Mouse (Mus musculus): ENCODE data around the gene Gm43552.
A peak's percentile ranks its signal among the peaks of the same experiment; 100 is the strongest.
"Not testable (repeated sequence)": the region's sequence is repeated elsewhere in the genome, so short reads cannot be mapped to it uniquely, and the experiment has no call there.

Gm43552 gene

DNA sequence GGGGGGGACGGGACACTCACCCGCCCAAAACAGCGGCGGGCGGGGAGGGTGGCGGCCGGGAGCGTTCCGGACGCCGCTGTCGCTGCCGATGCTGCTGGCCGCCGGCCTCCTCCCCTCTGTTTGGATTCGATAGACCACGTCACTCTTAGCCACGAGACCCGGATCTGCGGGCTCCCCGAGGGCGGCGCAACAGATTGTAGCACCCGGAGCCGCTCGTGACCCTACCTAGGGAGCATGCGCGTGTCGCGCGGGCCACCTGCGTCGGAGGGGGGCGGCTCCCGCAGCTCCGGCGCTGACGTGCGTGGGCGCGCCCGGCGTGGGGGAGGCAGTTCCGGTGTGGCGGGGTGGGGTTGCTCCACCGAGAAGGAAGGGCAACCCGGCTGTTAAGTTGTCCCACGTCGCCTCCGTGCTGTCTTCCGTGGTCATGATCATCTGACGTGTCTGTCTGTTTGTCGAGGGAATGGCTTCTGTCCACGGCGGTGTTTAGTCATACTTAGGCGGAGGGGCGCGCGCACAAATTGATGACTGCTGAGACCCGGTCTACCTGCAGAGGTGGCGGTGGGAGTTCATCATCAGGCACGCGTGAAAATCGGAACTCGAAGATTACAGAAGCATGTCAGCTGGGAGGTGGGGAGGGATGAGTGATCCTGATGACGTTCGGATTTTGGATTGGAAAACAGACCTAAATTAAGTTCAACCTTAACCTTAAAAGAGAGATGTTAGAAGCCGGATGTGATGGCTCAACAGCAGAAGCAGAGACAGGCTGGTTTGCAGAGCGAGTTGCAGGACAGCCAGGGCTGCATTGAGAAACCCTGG is at the start of gene Gm43552:
Gene Gm43552 (minus strand): TSS at position 118 of the 816 bp plus-strand sequence.
- peak; percentile 97 to 98 for DNase-seq (ENCODE audit: low spot score in 2 of 2)

- DNase-seq (ENCODE audit: low spot score in 2 of 2): no peak
These were observed 49.3 kb upstream of the Gm43552 start for GRCm38 (mm10) chr5:65541889-65542288.

GRCm38 (mm10) chr5:65539786-65540185 is 47.2 kb upstream of the Gm43552 start:
- no peak for DNase-seq (ENCODE audit: low spot score in 2 of 2)

DNA sequence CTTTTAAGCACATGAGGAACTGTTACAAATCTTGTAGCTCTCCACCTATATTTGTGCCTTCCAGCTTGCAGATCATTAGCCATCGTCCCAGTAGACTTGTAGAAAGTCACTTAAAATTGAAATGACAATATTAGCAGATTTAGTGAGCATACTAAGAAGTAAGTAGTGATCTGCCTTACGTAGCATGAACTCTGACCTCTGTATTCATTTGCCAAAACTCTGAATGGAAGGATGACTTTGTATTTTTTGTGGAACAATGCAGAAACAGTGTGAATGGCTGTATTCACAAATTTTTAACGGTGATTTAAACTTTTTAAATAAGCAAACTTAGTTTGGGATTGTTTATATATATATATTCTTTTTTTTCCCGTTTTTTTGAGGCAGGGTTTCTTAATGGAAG is 46.2 kb upstream of the Gm43552 start:
- DNase-seq (ENCODE audit: low spot score in 2 of 2): no peak

GRCm38 (mm10) chr5:65538121-65538520 is 45.5 kb upstream of the Gm43552 start:
- DNase-seq (ENCODE audit: low spot score in 2 of 2): no peak

DNA sequence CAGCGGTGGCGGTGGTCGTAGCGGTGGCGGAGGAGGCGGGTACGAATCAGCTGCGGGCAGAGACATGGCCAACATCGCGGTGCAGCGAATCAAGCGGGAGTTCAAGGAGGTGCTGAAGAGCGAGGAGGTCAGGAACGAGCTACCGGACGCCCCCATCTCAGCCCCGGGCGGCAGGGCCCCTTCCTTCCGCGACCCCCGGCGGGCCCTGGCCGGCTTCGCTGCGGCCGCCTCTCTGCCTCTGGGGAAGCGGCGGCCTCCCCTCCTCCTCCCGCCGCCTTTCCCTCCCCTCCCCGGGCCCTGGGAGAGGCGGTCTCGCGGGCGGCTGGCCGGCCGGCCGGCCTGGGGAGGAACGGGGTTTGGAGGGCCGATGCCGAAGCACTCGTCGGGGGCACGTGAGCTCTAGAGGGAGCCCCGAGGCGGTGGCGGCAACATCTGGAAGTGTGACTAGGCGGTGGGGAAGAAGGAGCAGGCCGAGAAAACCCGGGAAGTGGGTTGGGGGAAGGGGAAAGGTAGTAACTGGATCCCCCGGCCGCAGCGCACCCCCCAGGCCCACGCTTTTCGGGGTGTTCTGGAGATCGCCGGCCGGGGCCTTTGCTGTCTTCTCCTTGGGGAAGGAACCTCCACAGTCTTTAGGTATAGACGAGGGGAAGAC is 44.9 kb upstream of the Gm43552 start:
- peak; percentile 49 to 55 for DNase-seq (ENCODE audit: low spot score in 2 of 2)

- DNase-seq (ENCODE audit: low spot score in 2 of 2): peak; percentile 95 to 96
These were observed 44.3 kb upstream of the Gm43552 start, which contains the start of the genes Smim14 and Ube2k for GRCm38 (mm10) chr5:65536751-65537419. Smim14 (minus strand) TSS chr5:65537184. Ube2k (plus strand) TSS chr5:65537233.

- DNase-seq (ENCODE audit: low spot score in 2 of 2): not testable (repeated sequence)
These were observed 43.4 kb upstream of the Gm43552 start for GRCm38 (mm10) chr5:65536068-65536465.

DNA sequence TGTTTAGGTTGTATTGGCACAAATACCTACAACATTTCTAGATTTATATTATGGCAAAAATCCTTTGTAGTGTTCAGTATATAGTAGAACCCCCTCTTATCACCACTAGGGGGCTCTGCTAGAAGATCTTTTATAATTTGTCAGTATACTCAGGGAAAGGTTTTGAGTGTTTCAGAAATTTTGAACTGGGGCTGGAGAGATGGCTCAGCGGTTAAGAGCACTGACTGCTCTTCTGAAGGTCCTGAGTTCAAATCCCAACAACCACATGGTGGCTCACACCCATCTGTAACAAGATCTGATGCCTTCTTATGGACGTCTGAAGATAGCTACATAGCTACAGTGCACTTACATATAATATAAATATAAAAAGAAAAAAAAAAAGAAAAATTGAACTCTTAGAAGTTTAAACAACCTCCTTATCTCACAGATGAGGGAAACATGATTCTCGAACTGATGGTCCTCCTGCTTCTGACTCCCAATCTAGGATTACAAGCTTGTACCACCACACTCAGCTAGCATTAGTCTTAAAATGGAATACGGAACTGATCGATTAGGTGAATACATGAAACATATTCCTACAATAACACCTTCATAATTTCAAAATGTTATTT is 42.9 kb upstream of the Gm43552 start:
- no peak for DNase-seq (ENCODE audit: low spot score in 2 of 2)

GRCm38 (mm10) chr5:65534496-65534895 is 41.9 kb upstream of the Gm43552 start:
- DNase-seq (ENCODE audit: low spot score in 2 of 2): no peak

- DNase-seq (ENCODE audit: low spot score in 2 of 2): no peak
These were observed 38.6 kb upstream of the Gm43552 start for GRCm38 (mm10) chr5:65531283-65531682.

DNA sequence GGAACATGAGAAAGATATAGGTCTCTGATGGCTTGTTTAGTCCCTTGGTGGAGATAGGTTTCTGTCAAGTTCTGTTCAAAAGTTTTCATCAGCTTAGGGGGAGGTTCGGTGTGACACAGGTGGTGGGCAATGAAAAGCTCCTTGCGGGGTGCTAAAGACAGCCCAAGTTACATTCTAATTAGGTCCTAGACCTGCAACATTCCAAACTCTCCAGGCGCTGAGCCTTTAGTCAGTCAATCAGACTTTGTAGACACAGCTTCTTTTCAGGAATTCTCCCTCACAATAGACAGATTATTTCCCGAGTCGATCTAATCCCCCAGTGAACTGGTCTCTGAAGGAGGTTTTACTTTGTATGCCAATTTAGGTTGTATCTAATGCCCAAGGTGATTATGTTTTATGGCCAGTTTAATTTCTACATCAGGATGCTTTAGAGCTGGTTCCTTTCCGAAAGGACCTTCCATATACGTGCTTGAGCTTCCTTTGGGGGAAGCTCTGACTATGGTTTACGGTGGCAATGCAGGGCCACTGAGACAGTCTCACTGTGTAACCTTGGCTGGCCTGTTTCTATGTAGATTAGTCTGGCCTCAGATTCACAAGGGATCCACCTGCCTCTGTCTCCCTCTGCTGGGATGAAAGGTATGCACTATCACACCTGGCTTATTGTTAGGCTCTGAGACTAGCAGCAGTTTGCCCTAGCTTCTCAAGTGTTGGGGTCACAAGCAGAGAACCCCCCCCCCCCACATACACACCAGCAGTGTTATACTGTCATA is 33.2 kb upstream of the Gm43552 start:
- no peak for DNase-seq (ENCODE audit: low spot score in 2 of 2)

GRCm38 (mm10) chr5:65524831-65525230 is 32.2 kb upstream of the Gm43552 start:
- no peak for DNase-seq (ENCODE audit: low spot score in 2 of 2)

DNA sequence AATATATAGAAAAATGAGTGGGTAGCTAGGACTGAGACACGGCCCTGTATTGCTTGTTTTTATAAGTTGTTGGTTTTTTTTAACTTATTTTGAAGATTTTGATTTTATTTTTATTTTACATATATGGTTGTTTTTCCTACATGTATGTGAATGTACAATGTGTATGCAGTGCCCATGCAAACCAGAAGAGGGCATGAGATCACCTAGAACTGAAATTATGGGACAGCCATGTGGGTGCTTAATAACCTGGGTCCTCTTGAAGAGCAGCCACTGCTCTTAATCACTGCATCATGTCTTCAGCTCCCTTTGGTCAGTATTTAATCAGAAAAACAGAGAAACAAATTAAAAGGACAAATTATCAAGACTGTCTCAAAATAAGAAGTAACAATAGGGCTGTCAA is 29.2 kb upstream of the Gm43552 start:
- no peak for DNase-seq (ENCODE audit: low spot score in 2 of 2)

DNA sequence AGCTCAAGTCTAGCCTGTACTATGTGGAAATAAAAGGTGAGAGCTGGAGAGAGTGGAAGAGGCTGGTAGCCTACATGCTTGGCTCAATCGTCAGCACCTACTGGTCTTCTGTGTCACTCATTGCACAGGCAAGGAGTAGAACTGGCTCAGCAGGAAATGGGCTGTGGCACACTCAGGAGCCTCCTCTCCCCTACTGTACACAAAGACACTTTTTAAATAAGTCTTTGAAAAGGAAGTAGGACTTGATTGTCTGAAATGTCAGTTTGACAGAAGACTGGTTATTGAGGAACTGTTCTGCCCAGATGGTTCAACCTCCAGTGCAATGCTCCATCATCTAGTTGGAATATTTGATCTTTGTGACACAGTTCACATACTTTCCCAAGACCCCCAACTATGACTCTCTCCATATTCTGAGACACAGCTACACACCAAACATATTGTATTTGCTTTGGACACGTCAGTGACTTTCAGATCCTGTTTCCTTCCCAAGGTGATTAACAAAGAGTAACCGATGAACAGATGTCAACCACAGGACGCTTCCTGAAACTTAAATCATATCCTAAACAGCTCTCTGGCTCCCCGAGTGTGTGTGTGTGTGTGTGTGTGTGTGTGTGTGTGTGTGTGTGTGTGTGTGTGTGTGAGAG is 22.1 kb upstream of the Gm43552 start:
- DNase-seq (ENCODE audit: low spot score in 2 of 2): no peak

DNA sequence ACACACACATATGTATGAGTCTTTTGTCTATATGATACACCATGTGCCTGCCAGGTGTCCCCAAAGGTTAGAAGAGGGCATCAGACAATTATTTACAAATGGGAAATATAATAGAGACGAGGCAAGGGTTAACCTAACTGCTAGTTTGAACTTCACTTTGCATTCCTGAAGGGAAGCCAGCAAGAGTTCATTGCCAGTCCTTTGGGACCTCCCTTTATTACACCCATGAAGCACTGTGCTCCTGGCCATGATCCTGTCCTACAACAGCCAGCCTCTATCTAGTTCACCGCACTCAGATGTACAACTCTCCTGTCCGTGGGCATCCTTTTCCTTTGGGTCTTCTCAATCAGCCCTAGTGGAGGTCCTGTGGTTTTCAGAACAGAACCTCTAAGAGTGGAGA is 20.9 kb upstream of the Gm43552 start:
- DNase-seq (ENCODE audit: low spot score in 2 of 2): no peak

DNA sequence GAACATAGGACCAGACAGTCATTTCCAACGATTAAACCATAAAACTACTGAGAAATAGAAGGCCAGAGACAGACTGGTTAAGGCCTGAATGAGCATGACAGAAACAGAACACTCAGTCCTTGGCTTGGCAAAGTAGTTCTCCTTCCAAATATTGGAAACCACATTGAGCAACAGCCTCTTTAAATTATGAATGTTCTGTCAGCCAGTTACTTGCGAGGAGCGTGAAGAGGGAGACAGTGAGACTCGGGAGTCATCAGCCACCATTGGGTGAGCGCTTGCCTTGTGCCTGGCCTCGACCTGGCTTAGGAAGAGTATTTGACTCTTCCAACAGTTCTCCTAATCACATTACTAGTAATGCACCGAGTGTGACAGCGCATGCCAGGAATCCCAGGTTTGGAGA is 15.8 kb upstream of the Gm43552 start:
- DNase-seq (ENCODE audit: low spot score in 2 of 2): no peak

DNA sequence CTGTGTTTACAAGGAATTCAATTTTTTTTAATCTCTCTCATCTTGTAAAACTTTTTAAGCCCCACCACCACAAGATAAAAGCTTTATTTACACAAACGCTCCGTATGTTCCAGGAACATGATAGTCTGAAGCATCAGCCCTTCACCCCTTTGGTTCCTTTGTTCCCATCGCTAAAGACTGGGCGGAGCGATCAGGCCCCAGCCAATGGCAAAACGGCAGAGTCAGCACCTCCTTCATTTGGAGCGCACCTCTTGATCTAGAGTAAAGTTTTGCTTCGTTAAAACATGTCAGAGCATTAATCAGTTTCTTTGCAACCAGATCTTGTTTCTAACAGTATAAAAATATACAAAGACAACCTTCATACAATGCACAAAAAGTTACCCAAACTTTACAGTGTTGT is 13.2 kb upstream of the Gm43552 start:
- no peak for DNase-seq (ENCODE audit: low spot score in 2 of 2)

GRCm38 (mm10) chr5:65501407-65501806 is 8.8 kb upstream of the Gm43552 start:
- no peak for DNase-seq (ENCODE audit: low spot score in 2 of 2)

DNA sequence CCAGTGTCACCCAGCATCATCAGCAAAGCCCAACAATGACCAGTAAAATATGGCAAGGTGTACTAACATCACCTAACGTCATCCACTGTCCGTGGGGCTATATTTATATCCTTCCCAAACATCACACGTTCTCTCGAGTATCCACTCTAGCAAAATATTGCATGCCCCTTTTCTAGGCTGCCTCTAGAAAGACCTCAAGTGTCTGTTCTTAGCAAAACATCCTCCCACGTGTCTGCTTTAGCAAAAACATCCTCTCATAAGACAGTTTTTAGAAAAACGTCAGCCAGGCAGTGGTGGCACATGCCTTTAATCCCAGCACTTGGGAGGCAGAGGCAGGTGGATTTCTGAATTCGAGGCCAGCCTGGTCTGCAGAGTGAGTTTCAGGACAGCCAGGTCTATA is 7.6 kb upstream of the Gm43552 start:
- DNase-seq (ENCODE audit: low spot score in 2 of 2): no peak
